Mouse (Mus musculus) hindbrain, embryonic 10.5 days (tissue): ENCODE measurements at regions not wholly inside any gene's neighbourhood (a gene's known extent, or its start where the extent isn't known, plus 50 kb on each side); places are given as distances from the start of the nearest gene placed in this dataset.

Experiments used
- DNase-seq: peaks from one replicate; pipeline ENCODE4 v3.0.0-alpha.2; 2017; ENCODE audit warnings: low spot score
- H3K27ac ChIP-seq: fragments of 300-500 bp; sonication (generic); 2 replicates; pipeline ENCODE4 v1.5.1; 2016; ENCODE audit warnings: mild to moderate bottlenecking, moderate library complexity
- H3K27me3 ChIP-seq: fragments of 300-500 bp; sonication (generic); 2 replicates; pipeline ENCODE4 v1.6.1; 2016; ENCODE audit warnings: mild to moderate bottlenecking; ENCODE audit not compliant: poor library complexity, insufficient read depth, severe bottlenecking
- H3K36me3 ChIP-seq: fragments of 300-500 bp; sonication (generic); 2 replicates; pipeline ENCODE4 v1.6.1; 2016; ENCODE audit warnings: mild to moderate bottlenecking, moderate library complexity
- H3K4me1 ChIP-seq: fragments of 300-500 bp; sonication (generic); replicated peaks from 2 replicates; pipeline ENCODE4 v1.6.1; 2016; ENCODE audit warnings: mild to moderate bottlenecking
- H3K4me3 ChIP-seq: fragments of 300-500 bp; sonication (generic); 2 replicates; pipeline ENCODE4 v1.5.1; 2016; ENCODE audit warnings: mild to moderate bottlenecking, moderate library complexity
- H3K9me3 ChIP-seq: fragments of 300-500 bp; sonication (generic); 2 replicates; pipeline ENCODE4 v1.6.1; 2016; ENCODE audit warnings: mild to moderate bottlenecking, moderate library complexity
- WGBS: fragments of 180-500 bp; shearing (Covaris S2); methylation state at CpG from one replicate; pipeline ENCODE4 v1.1.7; 2016; 5-methylcytosine and 5-hydroxymethylcytosine counted together

GRCm38 (mm10) chrX:21293666-21294065, 118.2 kb upstream of the Gm21876 start:
- Histone ChIP-seq H3K4me3 (no peak overlapping the region), H3K36me3 (no peaks in the 10 kb centered on the region), H3K9me3 (no peaks in the 10 kb centered on the region), H3K27ac (no peak overlapping the region), H3K27me3 (no peaks in the 10 kb centered on the region), H3K4me1 (no peaks in the 10 kb centered on the region)
- WGBS: 17% methylated on average over 5 of the region's 5 CpGs
- DNase-seq: peak; percentile 41

GRCm38 (mm10) chrX:21295460-21295859, 120.0 kb upstream of the Gm21876 start:
- Histone ChIP-seq H3K27ac (no peak overlapping the region), H3K9me3 (0 out of 2 replicates have a peak, but pooled peaks cover 6% of the 10 kb centered on the region), H3K36me3 (no peaks in the 10 kb centered on the region), H3K4me1 (no peaks in the 10 kb centered on the region), H3K4me3 (no peak overlapping the region), H3K27me3 (no peaks in the 10 kb centered on the region)
- no peak for DNase-seq
- WGBS: 30% methylated on average over 1 of the region's 1 CpGs

- Histone ChIP-seq H3K27me3 (no peaks in the 10 kb centered on the region), H3K27ac (no peak overlapping the region), H3K9me3 (peaks cover 17% of the 10 kb centered on the region; the same call in 1 of the 2 replicates), H3K4me1 (no peaks in the 10 kb centered on the region), H3K36me3 (no peaks in the 10 kb centered on the region), H3K4me3 (no peak overlapping the region)
- WGBS: 80% methylated on average over 6 of the region's 6 CpGs
- no peak for DNase-seq
Measured at GRCm38 (mm10) chrX:21297349-21297748, 121.9 kb upstream of the Gm21876 start.

- peak; percentile 14 for DNase-seq
- Histone ChIP-seq H3K27me3 (no peaks in the 10 kb centered on the region), H3K9me3 (no peaks in the 10 kb centered on the region), H3K4me1 (no peaks in the 10 kb centered on the region), H3K27ac (no peak overlapping the region), H3K4me3 (peak overlapping the region; percentile 44), H3K36me3 (no peaks in the 10 kb centered on the region)
- 34% methylated on average over 13 of the region's 13 CpGs for WGBS
Measured at GRCm38 (mm10) chrX:21334499-21335032, 149.8 kb upstream of the Agtr2 start.

GRCm38 (mm10) chrX:21344397-21344796, 139.9 kb upstream of the Agtr2 start:
- no peak for DNase-seq
- H3K36me3 ChIP-seq: no peaks in the 10 kb centered on the region
- no peaks in the 10 kb centered on the region for H3K4me1 ChIP-seq
- H3K4me3 ChIP-seq: no peak overlapping the region
- H3K27ac ChIP-seq: no peak overlapping the region
- 63% methylated on average over 1 of the region's 1 CpGs for WGBS
- no peaks in the 10 kb centered on the region for H3K27me3 ChIP-seq
- H3K9me3 ChIP-seq: no peaks in the 10 kb centered on the region

- DNase-seq: no peak
- WGBS: 33% methylated on average over 4 of the region's 4 CpGs
- Histone ChIP-seq H3K4me3 (no peak overlapping the region), H3K9me3 (no peaks in the 10 kb centered on the region), H3K4me1 (no peaks in the 10 kb centered on the region), H3K27ac (no peak overlapping the region), H3K36me3 (no peaks in the 10 kb centered on the region), H3K27me3 (no peaks in the 10 kb centered on the region)
Measured at GRCm38 (mm10) chrX:21350503-21350902, 133.8 kb upstream of the Agtr2 start.

GRCm38 (mm10) chrX:21352350-21352749, 132.0 kb upstream of the Agtr2 start:
- DNase-seq: no peak
- no peaks in the 10 kb centered on the region for H3K27me3 ChIP-seq
- H3K9me3 ChIP-seq: no peaks in the 10 kb centered on the region
- H3K36me3 ChIP-seq: no peaks in the 10 kb centered on the region
- H3K27ac ChIP-seq: no peak overlapping the region
- WGBS: 54% methylated on average over 3 of the region's 3 CpGs
- no peak overlapping the region for H3K4me3 ChIP-seq
- H3K4me1 ChIP-seq: no peaks in the 10 kb centered on the region

- Histone ChIP-seq H3K9me3 (0 out of 2 replicates have a peak, but pooled peaks cover 5% of the 10 kb centered on the region), H3K27ac (peak overlapping the region; percentile 66), H3K4me3 (peak overlapping the region; percentile 49), H3K36me3 (no peaks in the 10 kb centered on the region), H3K27me3 (no peaks in the 10 kb centered on the region), H3K4me1 (no peaks in the 10 kb centered on the region)
- peak; percentile 57 for DNase-seq
- WGBS: 26% methylated on average over 43 of the region's 43 CpGs
Measured at GRCm38 (mm10) chrX:21360771-21361667, 123.3 kb upstream of the Agtr2 start.

GRCm38 (mm10) chrX:21385221-21385620, 99.1 kb upstream of the Agtr2 start:
- Histone ChIP-seq H3K27me3 (no peaks in the 10 kb centered on the region), H3K36me3 (no peaks in the 10 kb centered on the region), H3K4me1 (no peaks in the 10 kb centered on the region), H3K4me3 (no peak overlapping the region), H3K9me3 (no peaks in the 10 kb centered on the region), H3K27ac (no peak overlapping the region)
- 14% methylated on average over 2 of the region's 2 CpGs for WGBS
- no peak for DNase-seq

- DNase-seq: no peak
- Histone ChIP-seq H3K9me3 (no peaks in the 10 kb centered on the region), H3K36me3 (no peaks in the 10 kb centered on the region), H3K27me3 (no peaks in the 10 kb centered on the region), H3K4me1 (no peaks in the 10 kb centered on the region), H3K4me3 (no peak overlapping the region), H3K27ac (no peak overlapping the region)
- 79% methylated on average over 1 of the region's 1 CpGs for WGBS
Measured at GRCm38 (mm10) chrX:21389992-21390391, 94.4 kb upstream of the Agtr2 start.

- no peak overlapping the region for H3K4me3 ChIP-seq
- no peak overlapping the region for H3K27ac ChIP-seq
- H3K27me3 ChIP-seq: no peaks in the 10 kb centered on the region
- H3K4me1 ChIP-seq: no peaks in the 10 kb centered on the region
- 78% methylated on average over 10 of the region's 10 CpGs for WGBS
- DNase-seq: no peak
- H3K36me3 ChIP-seq: no peaks in the 10 kb centered on the region
- H3K9me3 ChIP-seq: no peaks in the 10 kb centered on the region
Measured at GRCm38 (mm10) chrX:21393212-21393611, 91.1 kb upstream of the Agtr2 start.

GRCm38 (mm10) chrX:21424797-21425196, 59.5 kb upstream of the Agtr2 start:
- no peak overlapping the region for H3K4me3 ChIP-seq
- WGBS: 53% methylated on average over 4 of the region's 4 CpGs

GRCm38 (mm10) chrX:21428081-21428480, 56.3 kb upstream of the Agtr2 start:
- no peak for DNase-seq
- H3K27me3 ChIP-seq: no peaks in the 10 kb centered on the region
- 62% methylated on average over 3 of the region's 3 CpGs for WGBS
- H3K27ac ChIP-seq: no peak overlapping the region
- H3K36me3 ChIP-seq: no peaks in the 10 kb centered on the region
- no peaks in the 10 kb centered on the region for H3K4me1 ChIP-seq
- no peaks in the 10 kb centered on the region for H3K9me3 ChIP-seq
- H3K4me3 ChIP-seq: no peak overlapping the region

More at GRCm38 (mm10) chrX:21424797-21425196, 59.5 kb upstream of the Agtr2 start:
- no peaks in the 10 kb centered on the region for H3K4me1 ChIP-seq
- no peaks in the 10 kb centered on the region for H3K9me3 ChIP-seq
- DNase-seq: no peak
- no peaks in the 10 kb centered on the region for H3K36me3 ChIP-seq
- H3K27me3 ChIP-seq: no peaks in the 10 kb centered on the region
- no peak overlapping the region for H3K27ac ChIP-seq
